ENCODE assay signal across 10 mouse cellular contexts in genomic region chr4:94999249-94999648, GRCm38 (mm10). TPM values are rescaled to one million over a fixed set of nuclear protein-coding genes. Genes with fewer than 3 reads are reported as not detected.
A peak's percentile ranks its signal among the peaks of the same experiment; 100 is the strongest.
DNase-seq lines count a peak whose midpoint lies in the region; ATAC-seq and TF ChIP-seq lines count a peak whose summit lies in the region.
"Had no signal": no experiment of that assay in that cellular context is flagged by ENCODE, and none has a peak within 500 bp of the region (broad histone marks: within the 10 kb centered on the region; RNA-seq: fewer than 3 reads in every experiment).

No protein-coding gene starts in this region.

- no peaks in the 10 kb centered on the region; the same call in none of the 2 replicates for H3K4me1 ChIP-seq in small intestine, adult 2 months (ENCODE audit: control insufficient read depth, insufficient read depth, insufficient read length, low read length)
- H3K4me1 ChIP-seq: liver, embryonic 15.5 days had no signal

- H3K4me3 ChIP-seq in small intestine, adult 2 months (ENCODE audit: low read depth, low read length): no peak overlapping the region
- H3K4me3 ChIP-seq: liver, embryonic 15.5 days had no signal

- peak; percentile 10; the same call in 1 of the 2 replicates for TF ChIP-seq CTCF in small intestine, adult 2 months (IDR thresholded peaks at IDR 0.05; ENCODE audit: extremely low read depth, insufficient read length, insufficient replicate concordance, low read depth, low read length)

- WGBS in small intestine, adult 2 months: 68% methylated on average over 3 of the region's 3 CpGs

- peak; percentile 25 for DNase-seq in adrenal gland, postnatal 14 days
- no peak for DNase-seq in adrenal gland, postnatal 25 days
- peak; percentile 50 to 60 for DNase-seq in left cerebral cortex, adult 18-20 months (ENCODE audit: low spot score in 2 of 2)
- no peak for DNase-seq in left cerebral cortex, adult 11 months (ENCODE audit: low spot score)
- no peak for DNase-seq in urinary bladder, postnatal 36 days (ENCODE audit: low spot score in 2 of 2)
- DNase-seq in urinary bladder, postnatal 25 days (ENCODE audit: low spot score): no peak
- DNase-seq: cerebellum, postnatal 25 days had no signal

- no peak overlapping the region for H3K27ac ChIP-seq in small intestine, adult 2 months (ENCODE audit: insufficient read depth, low read depth, low read length)
- H3K27ac ChIP-seq: liver, embryonic 15.5 days had no signal

- no peaks in the 10 kb centered on the region for H3K27me3 ChIP-seq in small intestine, adult 2 months (ENCODE audit: control insufficient read depth, insufficient read depth, low read length)
- H3K27me3 ChIP-seq: liver, embryonic 15.5 days had no signal

- no peak for TF ChIP-seq POLR2A in small intestine, adult 2 months (IDR thresholded peaks at IDR 0.05; ENCODE audit: low read depth, low read length)

- peak; percentile 54 for ATAC-seq in activated CD4-positive, CD25-positive, alpha-beta regulatory T cell, adult 4 months

- H3K36me3 ChIP-seq in small intestine, adult 2 months (ENCODE audit: control insufficient read depth, insufficient read depth, low read length): no peaks in the 10 kb centered on the region
- H3K36me3 ChIP-seq: liver, embryonic 15.5 days had no signal

RNA-seq across cellular contexts. Expression of gene Mysm1, which starts 20.3 kb away (rescaled TPM):
- 23.1 and 26.0 TPM in 2 replicates for total RNA-seq in adrenal gland, postnatal 14 days (2021)
- 32.4 and 33.2 TPM in 2 replicates for total RNA-seq in adrenal gland, postnatal 25 days (2021)
- 10 to 100 TPM; 33.0 to 34.0 TPM for total RNA-seq in left cerebral cortex, adult 18-20 months (2021)
- polyA plus RNA-seq in activated CD4-positive, CD25-positive, alpha-beta regulatory T cell, adult 4 months (2017; shearing (Covaris generic)): 10 to 100 TPM; 89.2 to 94.0 TPM
- polyA plus RNA-seq in small intestine, adult 2 months (2012; rRNA removed): 0.99 and 1.3 TPM in 2 replicates

RNA-seq across cellular contexts. Expression of gene Jun, which starts 52.8 kb away (rescaled TPM):
- total RNA-seq in adrenal gland, postnatal 14 days (2021): 68.6 and 95.7 TPM in 2 replicates
- total RNA-seq in adrenal gland, postnatal 25 days (2021): 114 and 133 TPM in 2 replicates
- 10 to 100 TPM; 53.8 to 60.5 TPM for total RNA-seq in left cerebral cortex, adult 18-20 months (2021)
- 10 to 100 TPM in 1 of 2 experiments, 1 to 10 TPM in 1; 7.2 to 16.4 TPM for polyA plus RNA-seq in activated CD4-positive, CD25-positive, alpha-beta regulatory T cell, adult 4 months (2017; shearing (Covaris generic))
- 56.4 and 143 TPM in 2 replicates for polyA plus RNA-seq in small intestine, adult 2 months (2012; rRNA removed)

Comparison
In these comparisons a context has a peak if more than half of its experiments do, and no peak if none do; other contexts are left out.
1. DNase-seq: peak in adrenal gland, postnatal 14 days (single experiment) and left cerebral cortex, adult 18-20 months (2 of 2); none in adrenal gland, postnatal 25 days (single experiment), left cerebral cortex, adult 11 months (single experiment), urinary bladder, postnatal 36 days (0 of 2) and urinary bladder, postnatal 25 days (single experiment).